Mouse (Mus musculus): ENCODE measurements around the gene Plpp7. TPM values are rescaled to one million over a fixed set of nuclear protein-coding genes. Genes with fewer than 3 reads are reported as not detected.

The Plpp7 gene
- total RNA-seq, 2 experiments from 2014 or later = 27.6 to 28.0 TPM

GRCm38 (mm10) chr2:32153791-32154119, 58.4 kb downstream of the Plpp7 start:
- intact Hi-C loops (cut with DNase I) = loop anchor here (5.0 kb wide), 2 partner anchors 34 to 84 kb away; partner anchors contain the start of gene Pomt1
- DNase-seq (ENCODE audit: low spot score in 2 of 2) = no peak

- no peak for DNase-seq (ENCODE audit: low spot score in 2 of 2)
- intact Hi-C loops (cut with DNase I) = loop anchor here (5.0 kb wide), 2 partner anchors 33 to 83 kb away; partner anchors contain the start of gene Pomt1
Measured at GRCm38 (mm10) chr2:32154334-32154997, 59.1 kb downstream of the Plpp7 start.

- no peak for DNase-seq (ENCODE audit: low spot score in 2 of 2)
- intact Hi-C loops (cut with DNase I) = loop anchor here (5.0 kb wide), 2 partner anchors 32 to 82 kb away; partner anchors contain the start of gene Pomt1
Measured at GRCm38 (mm10) chr2:32154998-32155541, 59.7 kb downstream of the Plpp7 start.

GRCm38 (mm10) chr2:32155614-32156013, 60.3 kb downstream of the Plpp7 start:
- no peak for DNase-seq (ENCODE audit: low spot score in 2 of 2)
- intact Hi-C loops (cut with DNase I) = no loop called here

- intact Hi-C loops (cut with DNase I) = no loop called here
- DNase-seq (ENCODE audit: low spot score in 2 of 2) = no peak
Measured at GRCm38 (mm10) chr2:32156645-32157044, 61.3 kb downstream of the Plpp7 start.

GRCm38 (mm10) chr2:32157328-32157727, 62.0 kb downstream of the Plpp7 start:
- intact Hi-C loops (cut with DNase I) = no loop called here

GRCm38 (mm10) chr2:32158616-32159239, 63.4 kb downstream of the Plpp7 start:
- no peak for DNase-seq (ENCODE audit: low spot score in 2 of 2)
- intact Hi-C loops (cut with DNase I) = no loop called here

More at GRCm38 (mm10) chr2:32157328-32157727, 62.0 kb downstream of the Plpp7 start:
- DNase-seq (ENCODE audit: low spot score in 2 of 2) = no peak

Small RNA genes within 50 kb of the gene (microRNA-seq; reads per million reads assigned to microRNA genes)
- 2.0 to 3.4 reads per million in 2 experiments for gene Mir7674

Other genes with a start within 250 kb of the Plpp7 start
- gene Fibcd1, start 249.5 kb upstream of the Plpp7 start, total RNA-seq (2021) = 10 to 100 TPM in 1 of 2 experiments, 1 to 10 TPM in 1; 9.1 to 10.4 TPM
- gene Lamc3, start 208.2 kb upstream of the Plpp7 start, total RNA-seq (2021) = 1 to 10 TPM; 7.6 to 8.7 TPM
- gene Aif1l, start 145.4 kb upstream of the Plpp7 start, total RNA-seq (2021) = 1 to 10 TPM; 2.6 to 2.9 TPM
- 10 to 100 TPM; 47.7 to 61.0 TPM for gene Nup214, start 121.1 kb upstream of the Plpp7 start, total RNA-seq (2021)
- gene Fam78a, start 10.7 kb upstream of the Plpp7 start, total RNA-seq (2021) = 1 to 10 TPM; 4.2 to 6.6 TPM
- gene Prrc2b, start 55.6 kb downstream of the Plpp7 start, total RNA-seq (2021) = 100 to 1,000 TPM; 240 TPM
- 10 to 100 TPM; 21.4 to 24.4 TPM for gene Pomt1, start 141.1 kb downstream of the Plpp7 start, total RNA-seq (2021)
- gene Uck1, start 164.6 kb downstream of the Plpp7 start, total RNA-seq (2021) = 10 to 100 TPM; 51.6 to 55.8 TPM
- gene Golga2, start 191.9 kb downstream of the Plpp7 start, total RNA-seq (2021) = 10 to 100 TPM; 82.6 to 82.8 TPM
- 100 to 1,000 TPM; 213 to 214 TPM for gene Swi5, start 192.5 kb downstream of the Plpp7 start, total RNA-seq (2021)

Data from left cerebral cortex, postnatal 25 days (tissue).